Mouse (Mus musculus) MEL (cell line): ENCODE results near the gene Kcnk7. TPM values are rescaled to one million over a fixed set of nuclear protein-coding genes. Genes with fewer than 3 reads are reported as not detected.

ENCODE experiments used
- DNase-seq: peaks from one replicate; pipeline ENCODE4 v3.0.0; 2011; ENCODE audit warnings: low read depth, low spot score
- H3K27ac ChIP-seq: 2 replicates; pipeline ENCODE4 v1.5.1; 2012; ENCODE audit warnings: low read depth, mild to moderate bottlenecking, control low read depth, low read length, moderate library complexity; ENCODE audit not compliant: control insufficient read depth
- H3K27me3 ChIP-seq, 2 experiments: fragments of 150-350 bp in 1 of 2; sonication (generic) in 1 of 2; 2 replicates each; pipeline ENCODE4 v1.6.1; 2012; ENCODE audit warnings: low read length in 2 of 2, mild to moderate bottlenecking in 2 of 2, improper control_type of control experiment in 1 of 2, moderate library complexity in 1 of 2; ENCODE audit not compliant: insufficient read depth in 2 of 2, control insufficient read depth in 1 of 2
- H3K36me3 ChIP-seq, 2 experiments: 2 replicates each; pipeline ENCODE4 v1.6.1; 2012 to 2014; ENCODE audit warnings: low read length in 2 of 2, improper control_type of control experiment in 1 of 2, inconsistent platforms in 1 of 2, mild to moderate bottlenecking in 1 of 2; ENCODE audit not compliant: insufficient read depth in 2 of 2, control insufficient read depth in 1 of 2
- H3K4me1 ChIP-seq, 2 experiments: fragments of 150-350 bp in 1 of 2; sonication (generic) in 1 of 2; 2 replicates each; pipeline ENCODE4 v1.6.1; 2012; ENCODE audit warnings: low read length in 2 of 2, improper control_type of control experiment in 1 of 2, mild to moderate bottlenecking in 1 of 2; ENCODE audit not compliant: insufficient read depth in 2 of 2, control insufficient read depth in 1 of 2
- H3K4me3 ChIP-seq, 2 experiments: fragments of 150-350 bp in 1 of 2; sonication (generic) in 1 of 2; 2 replicates each; pipeline ENCODE4 v1.5.1; 2012; ENCODE audit warnings: low read depth in 2 of 2, low read length in 2 of 2, mild to moderate bottlenecking in 2 of 2, moderate library complexity in 2 of 2, control low read depth in 1 of 2, improper control_type of control experiment in 1 of 2; ENCODE audit not compliant: control insufficient read depth in 1 of 2, insufficient read depth in 1 of 2
- H3K79me2 ChIP-seq: 2 replicates; pipeline ENCODE4 v1.6.1; 2012; ENCODE audit warnings: mild to moderate bottlenecking, low read length, moderate library complexity; ENCODE audit not compliant: control insufficient read depth, poor library complexity, insufficient read depth
- H3K9ac ChIP-seq: 2 replicates; pipeline ENCODE4 v1.6.1; 2012; ENCODE audit warnings: low read depth, mild to moderate bottlenecking, control low read depth, low read length, moderate library complexity; ENCODE audit not compliant: control insufficient read depth, poor library complexity, severe bottlenecking
- H3K9me3 ChIP-seq: fragments of 150-350 bp; sonication (generic); replicated peaks from 2 replicates; pipeline ENCODE4 v1.6.1; 2012; ENCODE audit warnings: mild to moderate bottlenecking, low read length, improper control_type of control experiment, moderate library complexity; ENCODE audit not compliant: insufficient read depth
- NELFE ChIP-seq: IDR thresholded peaks from 2 replicates; pipeline ENCODE4 v1.6.1; 2011; ENCODE audit warnings: low read depth, low read length, improper control_type of control experiment
- RAD21 ChIP-seq: IDR thresholded peaks from 2 replicates; pipeline ENCODE4 v1.6.1; 2011; ENCODE audit warnings: mild to moderate bottlenecking, low read depth, low read length, improper control_type of control experiment
- USF1 ChIP-seq: IDR thresholded peaks from 2 replicates; pipeline ENCODE4 v1.6.1; 2014; ENCODE audit warnings: low read depth, mild to moderate bottlenecking, inconsistent platforms, low read length, improper control_type of control experiment, moderate library complexity
- USF2 ChIP-seq, 2 experiments: IDR thresholded peaks; 2 replicates each; pipeline ENCODE4 v1.6.1; 2011 to 2012; ENCODE audit warnings: improper control_type of control experiment in 2 of 2, low read length in 2 of 2, borderline replicate concordance in 1 of 2, inconsistent platforms in 1 of 2, low read depth in 1 of 2, mild to moderate bottlenecking in 1 of 2; ENCODE audit not compliant: insufficient read depth in 1 of 2
- polyA plus RNA-seq, 2 experiments: library from polyadenylated mRNA; stranded (reverse) in 1 of 2; unstranded in 1 of 2; fragments of >175 nt in 1 of 2; fragments of >200 nt in 1 of 2; gene quantifications; 2 replicates each; pipeline versions ENCODE4 v1.2.1 to v1.2.4; 2012; ENCODE audit warnings: low replicate concordance in 2 of 2, low read depth in 1 of 2; ENCODE audit not compliant: insufficient read length in 2 of 2, insufficient read depth in 1 of 2, missing spikeins in 1 of 2
- total RNA-seq: library from RNA; depleted of rRNA; stranded (reverse); fragments of 300-350 nt; gene quantifications from 2 replicates; pipeline ENCODE4 v1.2.3, GENCODE M21; 2012; rRNA removed

Kcnk7 gene
- total and polyA plus RNA-seq, 3 experiments: 0.23 to 0.60 TPM; not detected in 1

- Histone ChIP-seq H3K9me3 (no peaks in the 10 kb centered on the region), H3K36me3 (no peaks in the 10 kb centered on the region), H3K9ac (no peak overlapping the region), H3K27me3 (no peaks in the 10 kb centered on the region), H3K27ac (no peak overlapping the region), H3K4me1 (no peaks in the 10 kb centered on the region), H3K4me3 (no peak overlapping the region), H3K79me2 (no peaks in the 10 kb centered on the region)
- no peak for TF ChIP-seq USF1
- no peak for TF ChIP-seq USF2 (IDR thresholded peaks at IDR 0.05; ENCODE audit: borderline replicate concordance in 1 of 2, insufficient read depth in 1 of 2, low read depth in 1 of 2, low read length in 2 of 2)
- no peak for TF ChIP-seq NELFE
- no peak for TF ChIP-seq RAD21
- DNase-seq: no peak
Measured at GRCm38 (mm10) chr19:5756321-5756985, 52.3 kb downstream of the Kcnk7 start.

Other genes starting within 250 kb of the Kcnk7 start
- 3.6 and 4.1 TPM in 2 replicates for gene Ccdc85b, start 246.5 kb upstream of the Kcnk7 start, total RNA-seq
- gene Ccdc85b, start 246.5 kb upstream of the Kcnk7 start, polyA plus RNA-seq: 1 to 10 TPM in 1 of 2 experiments, not detected in 1; 7.6 TPM
- 21.9 and 28.3 TPM in 2 replicates for gene Fibp, start 243.8 kb upstream of the Kcnk7 start, total RNA-seq
- 10 to 100 TPM in 1 of 2 experiments, not detected in 1; 63.5 TPM for gene Fibp, start 243.8 kb upstream of the Kcnk7 start, polyA plus RNA-seq
- 0.15 TPM in 1 of 2 replicates, not detected in the other for gene Ctsw, start 235.9 kb upstream of the Kcnk7 start, total RNA-seq
- gene Ctsw, start 235.9 kb upstream of the Kcnk7 start, polyA plus RNA-seq: under 1 TPM in 1 of 2 experiments, not detected in 1; 0.39 TPM
- 7.5 and 10.4 TPM in 2 replicates for gene Efemp2, start 230.4 kb upstream of the Kcnk7 start, total RNA-seq
- gene Efemp2, start 230.4 kb upstream of the Kcnk7 start, polyA plus RNA-seq: 10 to 100 TPM in 1 of 2 experiments, not detected in 1; 17.7 TPM
- 34.3 and 38.9 TPM in 2 replicates for gene Mus81, start 216.0 kb upstream of the Kcnk7 start, total RNA-seq
- gene Mus81, start 216.0 kb upstream of the Kcnk7 start, polyA plus RNA-seq: 10 to 100 TPM in 1 of 2 experiments, not detected in 1; 50.5 TPM
- 880 and 979 TPM in 2 replicates for gene Cfl1, start 213.9 kb upstream of the Kcnk7 start, total RNA-seq
- 1,000 to 10,000 TPM in 1 of 2 experiments, not detected in 1; 2,037 TPM for gene Cfl1, start 213.9 kb upstream of the Kcnk7 start, polyA plus RNA-seq
- gene 1700020D05Rik, start 200.6 kb upstream of the Kcnk7 start, total RNA-seq: 0.19 and 0.23 TPM in 2 replicates
- under 1 TPM in 1 of 2 experiments, not detected in 1; 0.78 TPM for gene 1700020D05Rik, start 200.6 kb upstream of the Kcnk7 start, polyA plus RNA-seq
- 1.3 and 1.8 TPM in 2 replicates for gene Snx32, start 193.8 kb upstream of the Kcnk7 start, total RNA-seq
- gene Snx32, start 193.8 kb upstream of the Kcnk7 start, polyA plus RNA-seq: 1 to 10 TPM in 1 of 2 experiments, not detected in 1; 2.6 TPM
- gene Ovol1, start 143.7 kb upstream of the Kcnk7 start, total RNA-seq: not detected in 2 replicates
- gene Ovol1, start 143.7 kb upstream of the Kcnk7 start, polyA plus RNA-seq: under 1 TPM in 1 of 2 experiments, not detected in 1; 0.06 TPM
- 18.0 and 18.5 TPM in 2 replicates for gene Ap5b1, start 136.3 kb upstream of the Kcnk7 start, total RNA-seq
- gene Ap5b1, start 136.3 kb upstream of the Kcnk7 start, polyA plus RNA-seq: 10 to 100 TPM in 1 of 2 experiments, not detected in 1; 28.1 TPM
- gene Rnaseh2c, start 102.5 kb upstream of the Kcnk7 start, total RNA-seq: 109 and 124 TPM in 2 replicates
- 100 to 1,000 TPM in 1 of 2 experiments, not detected in 1; 165 TPM for gene Rnaseh2c, start 102.5 kb upstream of the Kcnk7 start, polyA plus RNA-seq
- gene Kat5, start 94.1 kb upstream of the Kcnk7 start, total RNA-seq: 51.0 and 54.5 TPM in 2 replicates
- 10 to 100 TPM in 1 of 2 experiments, not detected in 1; 67.6 TPM for gene Kat5, start 94.1 kb upstream of the Kcnk7 start, polyA plus RNA-seq
- gene Rela, start 66.9 kb upstream of the Kcnk7 start, total RNA-seq: 16.4 and 19.0 TPM in 2 replicates
- gene Rela, start 66.9 kb upstream of the Kcnk7 start, polyA plus RNA-seq: 10 to 100 TPM in 1 of 2 experiments, not detected in 1; 61.7 TPM
- gene Sipa1, start 40.7 kb upstream of the Kcnk7 start, total RNA-seq: 6.2 and 7.6 TPM in 2 replicates
- gene Sipa1, start 40.7 kb upstream of the Kcnk7 start, polyA plus RNA-seq: 10 to 100 TPM in 1 of 2 experiments, not detected in 1; 15.5 TPM
- gene Map3k11, start 15.6 kb upstream of the Kcnk7 start, total RNA-seq: 17.9 and 22.5 TPM in 2 replicates
- 10 to 100 TPM in 1 of 2 experiments, not detected in 1; 38.3 TPM for gene Map3k11, start 15.6 kb upstream of the Kcnk7 start, polyA plus RNA-seq
- gene Pcnx3, start 15.5 kb upstream of the Kcnk7 start, total RNA-seq: 25.3 and 26.8 TPM in 2 replicates
- gene Pcnx3, start 15.5 kb upstream of the Kcnk7 start, polyA plus RNA-seq: 10 to 100 TPM in 1 of 2 experiments, not detected in 1; 76.4 TPM
- gene Ehbp1l1, start 21.9 kb downstream of the Kcnk7 start, total RNA-seq: 60.6 and 63.2 TPM in 2 replicates
- 100 to 1,000 TPM in 1 of 2 experiments, 10 to 100 TPM in 1; 77.3 to 113 TPM for gene Ehbp1l1, start 21.9 kb downstream of the Kcnk7 start, polyA plus RNA-seq
- 29.6 and 35.9 TPM in 2 replicates for gene Fam89b, start 25.3 kb downstream of the Kcnk7 start, total RNA-seq
- gene Fam89b, start 25.3 kb downstream of the Kcnk7 start, polyA plus RNA-seq: 10 to 100 TPM in 1 of 2 experiments, not detected in 1; 60.2 TPM
- 0.39 TPM in 1 of 2 replicates, not detected in the other for gene Ltbp3, start 36.5 kb downstream of the Kcnk7 start, total RNA-seq
- not detected for gene Ltbp3, start 36.5 kb downstream of the Kcnk7 start, polyA plus RNA-seq
- gene Scyl1, start 67.1 kb downstream of the Kcnk7 start, total RNA-seq: 35.5 and 36.0 TPM in 2 replicates
- 10 to 100 TPM in 1 of 2 experiments, not detected in 1; 64.1 TPM for gene Scyl1, start 67.1 kb downstream of the Kcnk7 start, polyA plus RNA-seq
- gene Frmd8, start 170.9 kb downstream of the Kcnk7 start, total RNA-seq: 20.8 and 22.8 TPM in 2 replicates
- 10 to 100 TPM in 1 of 2 experiments, not detected in 1; 34.4 TPM for gene Frmd8, start 170.9 kb downstream of the Kcnk7 start, polyA plus RNA-seq
- gene Slc25a45, start 173.4 kb downstream of the Kcnk7 start, total RNA-seq: 20.7 and 23.5 TPM in 2 replicates
- gene Slc25a45, start 173.4 kb downstream of the Kcnk7 start, polyA plus RNA-seq: 10 to 100 TPM in 1 of 2 experiments, not detected in 1; 30.7 TPM
- 1.9 and 2.1 TPM in 2 replicates for gene Tigd3, start 189.8 kb downstream of the Kcnk7 start, total RNA-seq
- 1 to 10 TPM in 1 of 2 experiments, not detected in 1; 2.2 TPM for gene Tigd3, start 189.8 kb downstream of the Kcnk7 start, polyA plus RNA-seq
- gene Dpf2, start 208.6 kb downstream of the Kcnk7 start, total RNA-seq: 45.7 and 58.6 TPM in 2 replicates
- gene Dpf2, start 208.6 kb downstream of the Kcnk7 start, polyA plus RNA-seq: 100 to 1,000 TPM; 133 to 166 TPM
- 0.75 and 1.1 TPM in 2 replicates for gene Cdc42ep2, start 220.4 kb downstream of the Kcnk7 start, total RNA-seq
- gene Cdc42ep2, start 220.4 kb downstream of the Kcnk7 start, polyA plus RNA-seq: 1 to 10 TPM in 1 of 2 experiments, not detected in 1; 1.7 TPM